Mouse (Mus musculus) c-Kit-positive CD71-negative TER-119-negative erythroid progenitor cells, embryonic 14.5 days (primary cell): ENCODE measurements around the gene Atp6v0e.

Experiments used
- DNase-seq: peaks from one replicate; pipeline ENCODE4 v3.0.0-alpha.2; 2013; ENCODE audit warnings: low read depth

Gene Atp6v0e

GRCm38 (mm10) chr17:26662978-26663683, at the start of gene Atp6v0e:
TSS of gene Atp6v0e (plus strand) at chr17:26663231.
- DNase-seq: peak; percentile 98

- no peak for DNase-seq
Measured at GRCm38 (mm10) chr17:26614286-26614685, 48.7 kb upstream of the Atp6v0e start.

GRCm38 (mm10) chr17:26614708-26615486, 48.1 kb upstream of the Atp6v0e start:
- no peak for DNase-seq

GRCm38 (mm10) chr17:26616696-26617095, 46.3 kb upstream of the Atp6v0e start:
- no peak for DNase-seq

GRCm38 (mm10) chr17:26618498-26618897, 44.5 kb upstream of the Atp6v0e start:
- no peak for DNase-seq

GRCm38 (mm10) chr17:26619577-26619976, 43.5 kb upstream of the Atp6v0e start:
- DNase-seq: no peak

- no peak for DNase-seq
Measured at GRCm38 (mm10) chr17:26620292-26620691, 42.7 kb upstream of the Atp6v0e start.

- DNase-seq: no peak
Measured at GRCm38 (mm10) chr17:26620786-26621766, 42.0 kb upstream of the Atp6v0e start.

GRCm38 (mm10) chr17:26621912-26622311, 41.1 kb upstream of the Atp6v0e start:
- DNase-seq: no peak

- DNase-seq: no peak
Measured at GRCm38 (mm10) chr17:26623991-26624390, 39.0 kb upstream of the Atp6v0e start.

GRCm38 (mm10) chr17:26624999-26625398, 38.0 kb upstream of the Atp6v0e start:
- no peak for DNase-seq

GRCm38 (mm10) chr17:26625521-26626010, 37.5 kb upstream of the Atp6v0e start:
- no peak for DNase-seq

- no peak for DNase-seq
Measured at GRCm38 (mm10) chr17:26628479-26628878, 34.6 kb upstream of the Atp6v0e start.

- no peak for DNase-seq
Measured at GRCm38 (mm10) chr17:26628936-26629335, 34.1 kb upstream of the Atp6v0e start.

GRCm38 (mm10) chr17:26631811-26632327, 31.2 kb upstream of the Atp6v0e start:
- no peak for DNase-seq

GRCm38 (mm10) chr17:26633186-26633585, 29.8 kb upstream of the Atp6v0e start:
- no peak for DNase-seq

GRCm38 (mm10) chr17:26633926-26634325, 29.1 kb upstream of the Atp6v0e start:
- no peak for DNase-seq

GRCm38 (mm10) chr17:26634539-26634938, 28.5 kb upstream of the Atp6v0e start:
- no peak for DNase-seq

GRCm38 (mm10) chr17:26635951-26636350, 27.1 kb upstream of the Atp6v0e start:
- no peak for DNase-seq

- DNase-seq: no peak
Measured at GRCm38 (mm10) chr17:26637851-26638250, 25.2 kb upstream of the Atp6v0e start.

GRCm38 (mm10) chr17:26638655-26639054, 24.4 kb upstream of the Atp6v0e start:
- DNase-seq: peak; percentile 55

GRCm38 (mm10) chr17:26639791-26640190, 23.2 kb upstream of the Atp6v0e start:
- no peak for DNase-seq
